Mouse (Mus musculus): ENCODE results near the gene Nfia.

Nfia gene

DNA sequence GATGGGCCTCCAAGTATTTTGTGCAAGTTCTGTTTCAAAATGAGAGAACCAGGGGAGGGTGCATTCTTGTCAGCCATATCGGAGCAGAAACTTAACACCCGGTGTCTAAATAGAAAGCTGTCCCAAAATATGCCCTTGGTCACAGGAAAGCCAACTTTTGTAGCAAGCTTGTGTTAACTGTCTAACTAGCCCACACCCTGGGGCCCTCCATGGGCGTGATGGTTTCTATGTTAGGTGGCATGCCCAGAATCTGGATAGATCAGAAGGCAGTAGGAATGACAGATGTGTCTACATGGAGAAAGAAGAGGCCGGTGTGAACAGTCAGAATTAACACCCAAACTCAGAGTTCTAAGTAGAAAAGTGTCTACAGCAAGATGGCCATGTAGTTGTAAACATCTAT lies 282.5 kb downstream of the Nfia start:
- in situ Hi-C loops (cut with MboI): no loop called here

DNA sequence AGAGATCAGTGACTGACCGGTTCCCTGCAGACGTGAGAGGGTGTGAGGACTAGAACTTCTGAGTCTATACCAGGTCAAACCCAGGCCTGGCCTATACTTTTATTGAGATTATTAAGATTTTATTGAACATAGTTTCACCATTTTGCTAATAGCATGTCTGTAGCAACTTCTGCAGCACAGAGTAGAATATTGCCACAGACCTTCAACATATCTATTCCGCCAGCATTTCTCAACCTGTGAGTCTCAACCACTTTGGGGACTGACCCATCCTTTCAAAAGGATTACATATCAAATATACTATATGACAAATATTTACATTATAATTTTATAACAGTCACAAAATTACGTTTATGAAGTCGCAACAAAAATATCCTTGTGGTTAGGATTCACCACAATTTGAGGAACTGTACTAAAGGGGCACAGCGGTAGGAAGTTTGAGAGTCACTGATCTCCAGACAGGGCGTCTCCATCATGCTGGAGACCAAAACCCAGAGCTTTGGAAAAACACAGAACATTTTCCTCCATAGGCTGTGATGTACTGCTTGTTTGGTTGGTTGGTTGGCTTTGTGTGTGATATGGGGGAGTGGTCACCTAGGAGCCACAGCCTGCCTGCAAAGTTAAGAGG lies 284.0 kb downstream of the Nfia start:
- in situ Hi-C loops (cut with MboI): no loop called here

DNA sequence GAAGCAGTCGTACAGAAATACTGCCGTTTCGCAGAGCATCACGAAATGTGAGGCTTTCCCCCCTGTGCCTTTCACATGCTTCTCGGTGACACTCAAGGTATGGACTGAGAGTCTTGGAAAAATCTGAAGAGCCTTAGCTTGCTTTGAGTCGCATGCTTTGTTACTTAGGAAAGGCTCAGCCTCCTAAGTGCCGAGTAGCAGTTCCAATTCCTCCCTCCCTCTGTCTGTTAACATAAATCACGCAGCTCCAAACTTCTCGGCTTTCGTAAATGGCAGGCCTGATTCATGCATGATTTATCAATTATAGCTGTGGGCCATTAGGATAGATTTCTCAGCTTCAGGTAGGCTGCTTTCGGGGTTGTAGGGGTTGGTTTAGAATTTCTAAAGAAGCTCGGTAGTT lies 284.7 kb downstream of the Nfia start:
- in situ Hi-C loops (cut with MboI): no loop called here

DNA sequence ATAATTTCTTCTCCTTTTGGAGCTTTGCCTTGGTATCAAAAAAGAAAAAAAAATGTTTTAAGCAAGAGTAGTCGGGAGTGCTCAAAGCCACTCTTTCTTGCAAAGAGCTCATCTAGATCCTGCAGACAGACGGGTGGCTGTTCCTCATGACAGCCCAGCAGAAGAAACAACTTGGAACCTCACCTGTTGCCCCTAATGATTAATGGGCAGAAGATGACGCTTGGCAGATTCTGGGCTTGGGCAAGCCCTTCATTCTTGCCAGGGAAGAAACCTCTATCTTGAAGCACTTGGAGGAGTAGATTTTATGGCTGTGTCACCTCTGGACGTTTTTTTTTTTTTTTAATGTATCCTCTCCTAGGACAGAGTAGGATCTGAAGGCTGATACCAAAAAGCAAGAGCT lies 285.2 kb downstream of the Nfia start:
- in situ Hi-C loops (cut with MboI): no loop called here

DNA sequence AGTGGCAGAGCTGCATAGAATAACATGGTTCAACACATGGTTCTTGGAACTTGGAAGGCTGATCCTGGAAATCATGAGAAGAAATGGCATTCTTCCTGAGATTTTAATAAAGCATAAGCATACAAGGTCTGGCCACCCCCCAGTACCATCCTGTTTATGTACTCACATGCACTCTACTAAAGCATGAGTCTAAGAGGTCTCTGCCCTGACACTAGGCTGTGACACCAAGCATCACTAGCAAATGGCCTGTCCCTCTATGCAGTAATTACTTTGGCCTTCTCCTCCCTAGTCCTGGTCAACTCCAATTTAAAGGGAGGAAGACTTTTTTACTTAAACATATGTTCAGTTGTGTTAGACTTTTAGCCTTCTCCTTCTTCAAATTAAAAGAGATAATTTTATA lies 285.6 kb downstream of the Nfia start:
- in situ Hi-C loops (cut with MboI): no loop called here

DNA sequence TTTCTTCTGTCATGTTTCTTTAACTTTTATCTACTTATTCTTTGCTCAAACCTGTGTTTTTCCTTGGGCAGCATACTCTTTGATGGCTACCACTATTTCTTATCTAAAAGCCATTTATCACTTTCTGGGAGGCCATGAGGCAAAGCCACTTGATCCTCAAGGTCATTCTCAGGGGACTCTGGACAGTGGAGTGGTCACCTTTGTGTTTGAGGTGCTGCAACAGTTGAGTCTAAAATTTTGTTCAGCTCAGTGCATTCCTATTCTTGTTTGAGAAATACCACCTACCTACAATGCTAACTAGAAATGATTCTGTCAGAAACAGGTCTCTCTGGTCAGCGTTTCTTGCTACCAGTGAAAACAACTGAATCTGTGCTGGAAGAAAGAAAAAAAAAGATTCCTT lies 288.1 kb downstream of the Nfia start:
- in situ Hi-C loops (cut with MboI): no loop called here

DNA sequence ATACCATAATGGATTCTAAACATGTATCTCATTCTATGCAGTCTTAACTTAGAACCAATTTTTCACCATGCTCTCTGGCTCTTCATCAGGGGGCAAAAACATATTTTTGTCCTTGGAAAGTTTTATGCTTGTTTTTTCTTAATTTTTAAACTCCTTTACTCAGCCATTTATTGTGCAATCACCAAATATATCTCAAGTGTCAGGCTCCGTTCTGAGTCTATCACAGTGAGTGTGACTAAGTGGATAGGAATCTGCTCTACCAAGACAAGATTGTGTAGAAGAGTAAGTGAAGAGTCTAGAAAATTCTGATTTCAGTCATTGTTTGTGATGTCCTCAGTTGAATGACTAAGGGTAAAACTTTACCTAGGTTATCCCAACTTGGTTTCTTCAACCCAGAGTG lies 288.6 kb downstream of the Nfia start:
- in situ Hi-C loops (cut with MboI): no loop called here

DNA sequence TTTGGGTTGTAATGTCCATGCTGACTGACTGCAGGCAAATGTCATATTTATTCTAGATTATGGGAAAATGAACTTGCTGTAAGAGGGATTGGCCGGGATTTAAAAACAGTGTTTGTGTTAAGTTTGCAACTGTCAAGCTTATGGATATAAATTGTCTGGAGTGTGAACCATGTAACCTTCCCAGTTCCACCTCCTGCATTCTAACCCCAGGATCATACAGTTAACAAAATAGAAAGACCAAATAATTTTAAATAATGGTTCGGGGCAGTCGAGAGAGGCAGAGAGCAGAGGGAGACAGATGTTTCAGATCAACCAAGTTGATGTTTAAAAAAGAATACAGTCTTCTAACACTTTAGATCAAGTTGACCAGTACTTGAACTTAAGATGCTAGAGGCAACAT lies 290.7 kb downstream of the Nfia start:
- in situ Hi-C loops (cut with MboI): no loop called here

DNA sequence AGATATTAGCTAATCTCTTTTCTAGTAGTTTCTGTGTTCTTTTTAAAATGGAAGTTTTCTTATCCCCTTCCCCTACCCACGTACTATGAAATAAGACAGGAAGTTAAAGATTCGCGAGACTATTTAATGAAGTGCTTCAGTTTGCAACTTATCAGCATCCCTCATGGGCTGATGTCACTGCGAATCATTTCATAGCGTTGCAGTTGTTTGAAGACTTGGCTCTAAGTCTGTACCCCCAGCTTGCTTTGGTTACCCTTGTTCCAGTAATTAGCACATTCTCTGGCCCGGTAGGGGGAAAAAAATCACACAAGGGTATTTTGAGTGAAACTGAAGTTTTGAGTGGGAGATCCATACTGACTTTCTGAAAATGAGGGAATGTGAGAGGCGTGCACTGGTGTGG lies 303.6 kb downstream of the Nfia start:
- in situ Hi-C loops (cut with MboI): no loop called here

DNA sequence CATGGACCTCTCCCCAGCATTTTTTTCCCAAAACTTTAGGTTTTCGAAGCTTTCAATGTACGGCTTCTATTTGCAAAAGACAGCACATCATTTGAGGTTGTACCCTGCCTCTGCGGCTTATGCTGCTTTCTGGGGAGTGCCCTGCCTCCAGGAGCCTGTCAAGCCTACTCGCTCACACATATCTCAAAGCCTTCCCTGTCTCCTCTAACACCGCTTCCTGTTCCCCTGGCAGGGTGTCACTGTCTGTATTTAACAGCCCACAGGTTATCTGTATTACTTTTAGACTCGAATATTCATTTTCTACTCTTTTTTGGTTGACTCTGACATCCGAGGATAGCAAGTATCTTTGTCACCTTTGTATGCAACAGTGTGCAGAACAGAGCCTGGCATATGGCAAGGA lies 304.1 kb downstream of the Nfia start:
- in situ Hi-C loops (cut with MboI): no loop called here

DNA sequence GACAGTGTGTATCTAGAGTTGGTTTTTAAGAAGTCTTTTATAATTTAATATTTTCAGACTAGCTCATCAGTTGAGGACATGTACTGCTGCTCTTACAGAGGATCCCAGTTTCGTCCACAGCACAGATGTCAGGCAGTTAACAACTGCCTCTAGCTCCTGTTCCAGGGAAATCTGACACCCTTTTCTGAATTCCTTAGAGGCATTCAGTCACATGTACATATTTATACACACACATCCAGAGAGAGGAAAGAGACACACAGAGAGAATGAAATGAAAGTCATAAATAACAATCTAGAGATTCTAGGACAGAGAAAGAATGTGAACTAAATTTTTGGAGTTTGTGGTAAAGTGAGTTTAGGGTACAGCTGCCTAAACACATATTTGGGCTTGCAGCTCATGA lies 308.1 kb downstream of the Nfia start:
- in situ Hi-C loops (cut with MboI): no loop called here

DNA sequence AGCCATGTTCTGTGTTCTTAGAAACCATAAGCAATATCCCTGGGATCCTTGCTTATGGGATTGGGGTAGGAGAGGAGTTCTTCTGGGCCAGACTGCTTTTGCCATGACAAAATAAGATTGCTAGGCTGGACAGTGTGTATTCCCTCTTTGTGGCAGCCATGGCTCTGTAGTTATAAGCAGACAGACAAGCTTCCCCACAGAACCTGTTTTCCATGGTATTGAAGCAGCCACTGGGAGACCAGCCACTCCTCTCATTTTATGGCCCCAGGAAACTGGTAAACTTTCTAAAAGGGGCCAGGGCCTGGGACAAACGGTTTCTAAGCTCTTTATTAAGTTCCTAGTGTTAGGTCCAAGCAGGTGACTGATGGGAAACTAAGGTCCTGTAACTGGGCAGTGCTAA lies 309.4 kb downstream of the Nfia start:
- in situ Hi-C loops (cut with MboI): no loop called here

DNA sequence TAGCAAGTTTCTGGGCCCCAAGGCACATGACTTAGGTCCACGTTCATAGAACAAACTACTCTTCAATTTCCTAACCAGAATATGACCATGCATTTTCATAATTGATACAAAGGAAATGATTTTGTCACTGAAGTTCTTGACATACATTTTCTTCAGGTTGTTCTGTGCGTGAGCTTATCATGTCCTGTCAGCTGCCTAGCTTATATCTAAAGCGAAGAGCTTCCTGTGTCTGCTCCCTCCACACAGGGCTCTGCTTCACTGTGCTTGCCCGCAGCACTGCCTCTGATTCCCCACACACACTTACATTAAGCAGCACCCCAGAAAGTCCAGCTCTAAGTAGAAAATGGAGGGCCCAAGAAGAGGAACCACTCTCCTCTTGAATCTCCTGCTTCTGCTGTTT lies 310.0 kb downstream of the Nfia start:
- in situ Hi-C loops (cut with MboI): no loop called here

DNA sequence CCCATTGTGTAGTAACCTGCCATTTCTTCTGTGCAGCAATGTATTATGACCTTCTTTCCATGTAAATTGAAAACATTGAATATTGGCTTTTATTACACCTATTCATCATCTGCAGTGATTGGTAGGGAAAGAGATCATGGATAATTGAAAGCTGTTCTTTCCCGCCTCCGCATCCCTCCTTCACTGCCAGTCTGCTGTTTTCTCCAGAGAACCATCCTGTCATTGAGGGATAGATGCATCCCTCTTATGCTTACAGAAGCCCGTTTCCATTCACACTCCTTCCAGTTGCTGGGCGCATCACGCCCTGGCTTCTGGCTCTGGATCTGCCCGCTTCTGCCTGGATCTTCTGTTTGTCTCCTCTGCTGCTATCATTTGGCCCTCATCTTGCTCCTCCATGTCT lies 312.5 kb downstream of the Nfia start:
- in situ Hi-C loops (cut with MboI): no loop called here

DNA sequence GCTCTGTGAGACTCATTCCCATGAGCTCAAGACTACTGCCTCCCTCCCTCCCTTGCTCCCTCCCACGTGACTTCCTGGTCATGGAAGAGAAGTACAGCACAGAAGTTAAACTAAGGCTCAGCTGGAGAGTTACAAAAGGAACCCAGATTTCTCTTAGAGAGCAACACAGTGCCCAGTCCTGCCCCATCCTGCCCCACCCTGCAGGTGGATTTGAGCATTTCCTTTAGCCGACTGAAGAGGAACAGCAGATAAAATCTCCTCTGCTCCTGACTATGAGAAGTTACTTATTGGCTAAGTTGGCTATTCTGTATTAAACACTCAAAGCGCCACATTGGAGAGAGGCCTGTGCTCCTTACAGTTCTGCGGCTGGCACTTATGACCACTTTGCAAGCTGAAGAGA lies 314.4 kb downstream of the Nfia start:
- in situ Hi-C loops (cut with MboI): no loop called here

DNA sequence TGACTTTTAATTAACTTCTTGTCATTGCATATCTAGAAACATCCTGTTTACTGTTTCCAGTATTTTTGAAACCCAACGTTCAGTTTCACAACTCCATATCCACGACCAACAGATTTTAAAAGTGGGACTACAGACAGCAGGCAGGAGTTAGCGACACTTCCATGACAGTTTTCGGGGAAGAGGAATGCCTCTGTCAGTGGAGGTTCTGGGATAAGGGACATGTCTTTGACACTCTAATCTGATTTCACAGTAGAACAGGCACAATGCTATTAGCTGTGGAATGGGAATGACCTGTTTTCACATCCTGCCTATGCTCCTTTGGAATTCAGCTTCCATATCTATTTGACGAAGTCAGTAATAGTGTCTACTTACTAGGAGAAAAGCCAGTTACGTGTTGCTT lies 317.5 kb downstream of the Nfia start:
- in situ Hi-C loops (cut with MboI): no loop called here

DNA sequence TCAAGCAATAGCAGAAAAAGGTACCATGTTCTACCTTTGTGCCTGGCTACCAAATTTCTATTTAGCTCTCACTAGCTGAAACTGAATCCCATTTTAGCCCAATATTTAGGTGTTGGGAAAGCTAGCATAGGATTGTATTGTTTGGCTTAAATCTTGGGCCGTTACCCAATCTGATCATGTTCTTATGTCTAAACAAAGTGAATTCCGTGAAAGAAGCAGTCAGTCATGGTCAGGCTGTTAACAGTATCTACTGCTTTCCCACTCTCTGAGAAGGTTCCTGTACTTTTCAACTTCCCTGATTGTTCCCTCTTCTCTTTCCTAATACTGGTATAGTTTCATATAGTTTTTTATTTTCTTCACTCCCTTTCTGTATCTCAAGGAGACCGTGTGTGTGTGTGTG lies 318.1 kb downstream of the Nfia start:
- in situ Hi-C loops (cut with MboI): no loop called here

DNA sequence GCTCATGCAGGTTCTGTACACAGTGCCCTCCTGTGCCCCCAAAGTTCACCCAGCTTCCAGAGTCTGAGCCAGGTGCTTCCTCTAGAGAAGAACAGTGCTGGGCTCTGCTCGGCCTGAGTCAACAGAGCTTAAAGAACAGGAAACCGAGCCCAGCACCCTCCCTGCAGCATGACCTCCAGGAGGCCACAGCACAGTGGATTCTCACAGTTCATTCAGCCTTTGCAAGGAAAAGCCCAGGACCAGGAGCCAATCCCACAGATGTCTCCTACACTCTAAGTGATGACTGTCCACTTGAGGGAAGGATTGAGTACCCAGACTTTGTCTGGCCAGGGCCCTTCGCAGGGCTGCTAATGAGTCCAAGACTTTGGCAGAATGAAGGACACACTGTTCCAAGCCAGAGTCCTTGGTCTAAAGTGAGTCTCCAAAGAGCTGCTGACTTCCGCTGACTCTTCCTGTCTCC lies 318.9 kb downstream of the Nfia start:
- in situ Hi-C loops (cut with MboI): no loop called here

DNA sequence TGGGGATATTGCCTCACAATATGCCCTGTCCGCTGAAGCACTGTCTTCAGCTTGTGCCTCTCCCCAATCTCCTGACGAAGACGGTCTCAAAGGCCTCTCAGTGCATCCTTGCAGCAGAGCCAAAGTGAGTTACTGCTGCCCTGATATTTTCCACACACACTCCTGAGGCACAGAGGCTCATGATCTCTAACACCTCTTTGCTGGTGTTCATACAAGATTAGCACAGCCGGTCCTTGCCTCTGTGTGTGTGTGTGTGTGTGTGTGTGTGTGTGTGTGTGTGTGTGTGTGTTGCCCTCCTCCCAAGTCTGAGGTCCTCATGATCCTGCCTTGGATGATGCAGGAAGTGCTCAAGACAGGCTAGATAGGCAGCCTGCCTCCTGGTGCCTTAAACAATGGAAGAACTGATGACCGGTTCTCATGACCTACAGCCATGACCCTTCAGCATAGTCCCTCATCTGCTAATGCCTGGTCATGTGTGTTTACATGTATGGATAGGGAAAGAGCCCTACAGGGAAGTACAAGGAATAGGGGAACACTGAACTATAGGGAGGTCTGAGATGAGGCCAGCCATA lies 319.5 kb downstream of the Nfia start:
- in situ Hi-C loops (cut with MboI): no loop called here

DNA sequence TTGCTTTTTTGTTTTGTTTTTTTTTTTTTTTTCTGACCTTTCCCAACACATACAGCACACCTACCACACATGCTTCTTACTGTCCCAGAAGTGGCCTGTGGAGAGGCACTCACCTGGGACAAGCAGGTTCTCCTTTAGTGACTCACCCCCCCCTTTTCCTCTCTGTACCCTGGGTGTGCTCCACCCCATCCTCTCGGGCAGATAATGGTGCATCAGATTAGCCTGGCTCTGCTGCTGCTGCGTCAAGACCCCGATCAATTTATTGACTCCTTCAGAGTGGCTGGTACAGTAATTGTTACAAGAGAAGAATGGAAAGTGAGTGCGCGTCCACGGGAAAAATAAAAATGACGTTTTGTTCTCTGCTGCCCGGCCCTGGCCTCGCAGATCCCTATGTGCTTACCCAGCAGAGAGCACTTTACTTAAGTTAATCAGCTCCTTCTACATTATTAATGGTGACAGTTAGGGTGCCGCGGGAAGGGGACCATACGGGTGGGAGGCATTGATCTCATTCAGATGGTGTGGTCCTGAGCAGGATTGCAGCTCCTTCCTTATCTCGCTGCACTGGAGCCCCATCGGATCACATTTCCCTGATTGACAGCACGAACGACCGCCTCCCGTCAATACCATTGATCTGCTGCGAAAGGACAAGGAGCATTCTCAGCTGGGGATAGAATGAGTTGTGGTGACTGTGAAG lies 321.7 kb downstream of the Nfia start:
- in situ Hi-C loops (cut with MboI): no loop called here

DNA sequence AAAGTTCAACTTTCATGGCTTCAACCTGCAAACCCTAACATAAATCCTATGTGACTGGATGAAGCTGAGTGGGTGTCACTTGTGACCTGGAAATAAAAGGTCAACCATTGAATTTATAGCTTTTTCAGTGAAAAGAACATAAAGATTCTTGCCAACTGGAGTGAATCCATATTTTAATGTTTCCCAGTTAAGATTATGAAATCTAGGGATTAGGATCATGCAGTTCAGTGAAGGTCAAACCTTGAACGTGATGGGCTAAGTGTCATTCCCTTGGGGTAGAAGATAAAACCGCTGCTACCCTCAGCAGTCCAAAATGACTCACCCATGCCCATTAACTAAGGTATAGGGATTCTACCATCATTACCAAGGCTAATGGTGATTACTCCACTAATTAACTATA lies 322.5 kb downstream of the Nfia start:
- in situ Hi-C loops (cut with MboI): no loop called here

DNA sequence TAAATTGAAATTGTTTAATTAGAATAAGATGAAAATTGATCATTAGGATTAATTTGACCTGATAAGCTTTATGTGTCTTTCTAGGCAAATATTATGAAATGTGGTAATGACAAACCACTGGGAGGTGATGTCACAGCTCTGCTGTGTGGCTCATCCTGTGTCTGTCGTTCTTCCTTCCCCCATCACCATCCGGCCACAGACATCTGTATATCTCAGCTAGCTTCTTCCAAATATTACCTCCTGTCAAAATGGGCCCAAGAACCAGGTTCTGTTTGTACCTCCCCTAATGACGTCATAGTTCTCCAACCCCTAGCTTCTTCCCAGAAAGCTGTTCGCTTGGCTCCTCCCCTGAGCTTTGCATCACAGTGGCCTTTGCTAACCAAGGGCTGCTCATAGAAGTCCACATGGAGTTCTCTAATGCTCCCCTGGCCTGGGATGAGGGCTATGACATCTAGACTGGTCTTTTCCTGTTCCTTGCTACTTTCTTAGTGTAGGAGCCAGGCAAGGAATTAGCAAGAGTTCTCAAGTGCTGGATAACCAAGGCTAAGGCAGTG lies 324.6 kb downstream of the Nfia start:
- in situ Hi-C loops (cut with MboI): no loop called here

DNA sequence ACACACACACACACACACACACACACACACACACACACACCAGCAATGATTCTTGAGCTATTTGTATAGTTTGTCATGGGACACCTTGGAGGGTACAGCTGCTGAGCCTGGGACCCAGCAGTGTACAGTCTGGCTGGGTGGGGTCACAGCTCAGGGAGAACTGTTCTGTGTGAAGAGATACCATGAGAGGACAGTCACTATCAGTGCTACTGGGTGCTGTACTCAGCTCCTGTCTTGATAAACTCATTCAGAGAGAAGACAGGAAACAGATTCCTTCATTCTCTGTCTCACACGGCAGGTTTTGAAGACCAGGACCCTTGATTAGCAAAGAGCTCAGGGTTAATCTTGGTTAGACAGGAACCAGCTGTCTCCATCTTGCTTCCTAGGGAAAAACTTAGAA lies 326.1 kb downstream of the Nfia start:
- in situ Hi-C loops (cut with MboI): no loop called here

All from mature B cell (primary cell).